Mouse (Mus musculus): ENCODE measurements around the gene Zranb2. TPM values are rescaled to one million over a fixed set of nuclear protein-coding genes. Genes with fewer than 3 reads are reported as not detected.

Gene Zranb2
- polyA plus RNA-seq, 1 experiment from 2014 or later, result 82.1 TPM

DNA sequence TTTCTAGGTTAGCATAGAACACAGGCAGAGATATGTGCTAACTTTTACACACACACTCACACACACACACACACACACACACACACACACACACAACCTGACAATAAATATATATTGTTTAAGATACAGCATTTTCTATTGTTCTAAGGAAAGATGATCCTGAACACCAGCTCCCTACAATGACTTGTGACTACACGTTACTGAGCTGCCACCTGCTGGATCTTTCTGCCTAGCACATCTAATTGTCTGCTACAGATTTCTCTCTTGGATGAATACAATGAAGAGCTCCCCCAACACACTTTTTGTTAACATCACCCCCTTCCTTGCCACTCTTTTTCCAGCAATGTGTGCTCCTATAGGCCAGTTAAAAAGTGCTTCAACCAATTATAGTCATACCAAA lies 13.5 kb upstream of the Zranb2 start:
- Histone ChIP-seq H3K27ac (no peak overlapping the region), H3K4me3 (replicated peaks; ENCODE audit: low read depth, low read length) (no peak overlapping the region), H3K4me1 (replicated peaks; ENCODE audit: insufficient read depth, low read length) (no peaks in the 10 kb centered on the region), H3K36me3 (ENCODE audit: insufficient read depth, low read length) (no peaks in the 10 kb centered on the region), H3K27me3 (ENCODE audit: insufficient read depth, low read length) (no peaks in the 10 kb centered on the region), H3K9me3 (replicated peaks; ENCODE audit: low read length) (no peaks in the 10 kb centered on the region), H3K9ac (ENCODE audit: low read depth, low read length) (no peak overlapping the region), H3K4me2 (ENCODE audit: low read length) (no peak overlapping the region)
- DNase-seq (ENCODE audit: low spot score), result peak; percentile 88
- peak; percentile 46; the same call in 1 of the 2 replicates for ATAC-seq (replicated peaks; ENCODE audit: low FRiP score, low read depth)
- WGBS, result 5% methylated on average over 1 of the region's 1 CpGs
- peak; percentile 84 for TF ChIP-seq CTCF (IDR thresholded peaks at IDR 0.05; ENCODE audit: low read depth)

DNA sequence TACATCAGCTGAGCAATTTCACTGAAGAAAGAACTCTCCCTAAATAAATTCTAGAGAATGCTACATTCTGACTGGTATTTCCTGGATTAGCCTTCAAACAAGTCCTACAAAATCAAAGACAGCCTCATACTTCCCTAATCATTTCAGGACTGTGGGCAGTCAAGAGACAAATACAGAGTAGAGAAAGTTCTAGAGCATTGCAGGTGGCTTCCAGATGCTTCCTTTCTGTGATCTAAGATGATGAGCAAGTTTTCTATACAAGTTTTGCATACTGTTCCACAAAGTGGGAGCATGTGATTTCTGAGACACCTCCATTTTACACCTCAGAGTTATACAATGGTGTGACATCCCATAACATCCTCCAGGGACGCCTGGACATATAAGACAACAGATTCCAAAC lies 10.1 kb upstream of the Zranb2 start:
- Histone ChIP-seq H3K27ac (no peak overlapping the region), H3K27me3 (ENCODE audit: insufficient read depth, low read length) (no peaks in the 10 kb centered on the region), H3K9me3 (replicated peaks; ENCODE audit: low read length) (no peaks in the 10 kb centered on the region), H3K4me1 (replicated peaks; ENCODE audit: insufficient read depth, low read length) (no peaks in the 10 kb centered on the region), H3K4me3 (replicated peaks; ENCODE audit: low read depth, low read length) (no peak overlapping the region), H3K4me2 (ENCODE audit: low read length) (no peak overlapping the region), H3K9ac (ENCODE audit: low read depth, low read length) (no peak overlapping the region), H3K36me3 (ENCODE audit: insufficient read depth, low read length) (no peaks in the 10 kb centered on the region)
- 40% methylated on average over 1 of the region's 1 CpGs for WGBS
- ATAC-seq (replicated peaks; ENCODE audit: low FRiP score, low read depth), result no peak
- DNase-seq (ENCODE audit: low spot score), result no peak
- no peak for TF ChIP-seq CTCF (IDR thresholded peaks at IDR 0.05; ENCODE audit: low read depth)

DNA sequence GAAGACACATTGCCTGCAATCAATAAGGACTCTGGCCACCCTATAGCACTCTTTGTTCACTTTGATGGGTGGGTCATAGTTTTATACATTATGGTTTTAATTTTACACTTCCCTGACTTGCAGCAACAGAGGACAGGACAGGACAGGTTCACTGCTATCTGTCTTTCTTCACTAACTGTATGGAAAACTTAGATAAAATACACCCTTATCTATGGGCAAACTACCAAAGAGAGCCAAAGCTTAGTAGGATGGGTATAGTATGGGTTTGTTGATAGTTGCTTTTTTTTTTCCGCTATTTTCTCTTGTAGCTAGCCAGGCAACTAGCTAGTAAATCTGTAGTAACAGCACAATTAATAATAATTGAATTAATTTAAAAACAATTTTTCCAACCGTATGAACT lies 2.4 kb upstream of the Zranb2 start:
- Histone ChIP-seq H3K4me1 (replicated peaks; ENCODE audit: insufficient read depth, low read length) (peaks cover 4% of the 10 kb centered on the region; the same call in 1 of the 2 replicates), H3K9me3 (replicated peaks; ENCODE audit: low read length) (no peaks in the 10 kb centered on the region), H3K27ac (no peak overlapping the region), H3K4me3 (replicated peaks; ENCODE audit: low read depth, low read length) (no peak overlapping the region), H3K9ac (ENCODE audit: low read depth, low read length) (no peak overlapping the region), H3K36me3 (ENCODE audit: insufficient read depth, low read length) (no peaks in the 10 kb centered on the region), H3K4me2 (ENCODE audit: low read length) (no peak overlapping the region), H3K27me3 (ENCODE audit: insufficient read depth, low read length) (peaks cover 4% of the 10 kb centered on the region; the same call in 1 of the 2 replicates)
- DNase-seq (ENCODE audit: low spot score) (no peak), ATAC-seq (replicated peaks; ENCODE audit: low FRiP score, low read depth) (no peak)
- WGBS, result 77% methylated on average over 2 of the region's 2 CpGs
- TF ChIP-seq CTCF (IDR thresholded peaks at IDR 0.05; ENCODE audit: low read depth), result no peak

DNA sequence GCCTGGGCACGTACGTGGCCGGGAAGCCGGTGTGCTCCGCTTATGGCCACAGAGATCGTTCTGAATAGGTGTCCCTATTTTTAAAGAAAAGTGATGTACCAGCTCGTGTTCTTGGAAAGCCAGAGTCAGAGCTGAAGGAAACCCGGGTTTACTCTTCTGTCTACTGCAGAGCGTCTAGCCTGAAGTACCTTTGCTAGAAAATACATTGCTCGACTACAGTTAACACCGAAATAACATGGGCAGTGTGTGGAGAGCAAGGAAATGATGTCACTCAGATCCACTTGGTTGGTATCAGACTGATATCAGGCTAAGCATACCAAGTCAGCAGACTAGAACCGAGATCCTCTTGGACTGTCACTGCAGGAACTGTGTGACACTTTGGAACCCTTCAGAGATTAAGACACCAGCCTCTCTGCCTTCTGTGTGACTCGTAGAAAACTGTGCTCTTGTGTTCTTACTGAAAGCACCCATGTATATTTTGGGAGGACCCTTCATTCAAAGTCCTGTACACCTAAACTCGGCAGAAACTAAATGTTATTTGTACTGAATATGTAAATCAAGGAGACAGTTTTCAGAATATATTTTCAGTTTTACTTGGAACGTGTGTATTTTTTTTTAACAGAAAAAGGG lies 941 bp downstream of the Zranb2 start:
- ATAC-seq (replicated peaks; ENCODE audit: low FRiP score, low read depth) (peak; percentile 16; the same call in 1 of the 2 replicates), DNase-seq (ENCODE audit: low spot score) (peak; percentile 68)
- H3K27ac ChIP-seq, result peak overlapping the region; percentile 95
- TF ChIP-seq CTCF (IDR thresholded peaks at IDR 0.05; ENCODE audit: low read depth), result no peak
- H3K27me3 ChIP-seq (ENCODE audit: insufficient read depth, low read length), result peaks cover 2% of the 10 kb centered on the region; the same call in 1 of the 2 replicates
- H3K4me3 ChIP-seq (replicated peaks; ENCODE audit: low read depth, low read length), result peak overlapping the region; percentile 86
- 3% methylated on average over 15 of the region's 15 CpGs for WGBS
- no peaks in the 10 kb centered on the region for H3K9me3 ChIP-seq (replicated peaks; ENCODE audit: low read length)
- H3K4me2 ChIP-seq (ENCODE audit: low read length), result peak overlapping the region; percentile 60
- H3K4me1 ChIP-seq (replicated peaks; ENCODE audit: insufficient read depth, low read length), result peaks cover 4% of the 10 kb centered on the region; the same call in 1 of the 2 replicates
- peaks cover 13% of the 10 kb centered on the region; the same call in 1 of the 2 replicates for H3K36me3 ChIP-seq (ENCODE audit: insufficient read depth, low read length)
- peak overlapping the region; percentile 88 for H3K9ac ChIP-seq (ENCODE audit: low read depth, low read length)

DNA sequence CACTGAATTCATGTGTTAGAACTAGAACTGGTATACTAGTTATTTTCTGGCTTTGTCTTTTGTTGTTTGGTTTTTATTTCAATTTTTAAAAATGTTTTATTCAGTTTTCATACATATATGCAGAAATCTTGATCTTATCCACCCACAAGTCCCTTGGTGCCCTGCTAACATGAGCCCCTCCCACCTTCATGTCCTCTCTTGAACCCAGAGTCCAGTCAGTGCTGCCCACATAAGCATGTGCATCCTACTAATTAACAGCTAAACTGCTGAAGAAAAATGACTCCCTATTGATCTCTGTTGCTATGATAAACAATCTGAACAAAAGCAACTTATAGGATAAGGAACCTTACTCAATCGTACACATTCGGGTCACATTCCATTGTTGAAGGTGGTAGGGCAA lies 15.4 kb downstream of the Zranb2 start:
- no peak for TF ChIP-seq CTCF (IDR thresholded peaks at IDR 0.05; ENCODE audit: low read depth)
- Histone ChIP-seq H3K4me3 (replicated peaks; ENCODE audit: low read depth, low read length) (no peak overlapping the region), H3K27me3 (ENCODE audit: insufficient read depth, low read length) (no peaks in the 10 kb centered on the region), H3K9ac (ENCODE audit: low read depth, low read length) (no peak overlapping the region), H3K4me1 (replicated peaks; ENCODE audit: insufficient read depth, low read length) (no peaks in the 10 kb centered on the region), H3K27ac (no peak overlapping the region), H3K4me2 (ENCODE audit: low read length) (no peak overlapping the region), H3K9me3 (replicated peaks; ENCODE audit: low read length) (no peaks in the 10 kb centered on the region), H3K36me3 (ENCODE audit: insufficient read depth, low read length) (peaks cover 21% of the 10 kb centered on the region; the same call in 1 of the 2 replicates)
- 93% methylated on average over 2 of the region's 2 CpGs for WGBS
- DNase-seq (ENCODE audit: low spot score) (no peak), ATAC-seq (replicated peaks; ENCODE audit: low FRiP score, low read depth) (no peak)

DNA sequence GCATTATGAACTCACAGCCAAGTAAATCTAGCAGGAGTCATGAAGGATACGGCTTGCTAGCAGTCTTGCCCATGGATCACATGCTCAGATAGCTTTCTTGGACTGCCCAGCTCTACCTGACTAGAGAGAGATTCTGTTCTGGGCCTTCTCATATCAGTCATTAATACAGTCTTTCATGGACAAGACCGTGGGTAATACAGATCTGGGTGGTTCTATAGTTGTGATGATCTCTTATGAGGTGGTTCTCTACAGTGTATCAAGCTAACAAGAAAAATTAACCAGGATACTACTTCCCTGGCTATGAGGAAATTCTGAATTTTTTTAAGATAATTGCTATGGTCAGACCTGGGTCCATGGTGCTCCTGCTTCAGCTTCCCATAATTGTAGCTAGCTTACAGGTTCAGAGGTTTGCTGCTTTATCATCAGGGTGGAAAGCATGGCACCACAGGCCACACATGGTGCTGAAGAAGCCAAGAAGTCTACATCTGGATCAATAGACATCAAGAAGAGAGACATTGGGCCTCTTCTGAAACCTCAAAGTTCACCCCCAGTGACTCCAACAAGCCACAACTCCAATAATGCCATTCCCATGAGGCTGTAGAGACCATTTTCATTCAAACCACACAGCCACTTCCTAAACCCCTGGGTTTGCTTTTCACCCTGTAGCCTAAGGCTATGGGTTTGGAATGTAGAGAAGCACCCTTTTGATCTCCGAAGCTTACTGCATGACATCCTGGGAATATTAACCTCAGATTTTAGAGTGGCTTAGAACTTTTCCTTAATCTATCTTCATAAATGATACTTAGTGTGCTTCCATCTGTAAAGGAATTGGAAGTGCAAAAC lies 16.0 kb downstream of the Zranb2 start:
- H3K36me3 ChIP-seq (ENCODE audit: insufficient read depth, low read length), result peaks cover 21% of the 10 kb centered on the region; the same call in 1 of the 2 replicates
- TF ChIP-seq CTCF (IDR thresholded peaks at IDR 0.05; ENCODE audit: low read depth), result no peak
- no peak overlapping the region for H3K4me2 ChIP-seq (ENCODE audit: low read length)
- H3K27ac ChIP-seq, result no peak overlapping the region
- H3K27me3 ChIP-seq (ENCODE audit: insufficient read depth, low read length), result no peaks in the 10 kb centered on the region
- ATAC-seq (replicated peaks; ENCODE audit: low FRiP score, low read depth), result 0 out of 2 replicates have a peak, but pooled peaks have one; percentile 25
- no peak for DNase-seq (ENCODE audit: low spot score)
- WGBS, result 95% methylated on average over 3 of the region's 3 CpGs
- H3K9ac ChIP-seq (ENCODE audit: low read depth, low read length), result no peak overlapping the region
- H3K4me3 ChIP-seq (replicated peaks; ENCODE audit: low read depth, low read length), result no peak overlapping the region
- H3K4me1 ChIP-seq (replicated peaks; ENCODE audit: insufficient read depth, low read length), result no peaks in the 10 kb centered on the region
- no peaks in the 10 kb centered on the region for H3K9me3 ChIP-seq (replicated peaks; ENCODE audit: low read length)
